Mouse (Mus musculus) intestine, postnatal 0 days (tissue): ENCODE results near the gene Gm266. TPM values are rescaled to one million over a fixed set of nuclear protein-coding genes. Genes with fewer than 3 reads are reported as not detected.

Experiments used
- ATAC-seq: fragments of 200-750 bp; cut with Nextera tagmentation; 2 replicates; pipeline ENCODE4 v1.8.0; 2017; ENCODE audit warnings: mild to moderate bottlenecking, moderate TSS enrichment, moderate library complexity
- H3K27ac ChIP-seq: fragments of 300-500 bp; sonication (generic); 2 replicates; pipeline ENCODE4 v1.5.1; 2014; ENCODE audit warnings: mild to moderate bottlenecking, low read depth, low read length, moderate library complexity
- H3K27me3 ChIP-seq: fragments of 300-500 bp; sonication (generic); replicated peaks from 2 replicates; pipeline ENCODE4 v1.6.1; 2014; ENCODE audit warnings: low read length, mixed read lengths; ENCODE audit not compliant: control insufficient read depth, insufficient read depth
- H3K36me3 ChIP-seq: fragments of 300-500 bp; sonication (generic); 2 replicates; pipeline ENCODE4 v1.6.1; 2014; ENCODE audit warnings: mild to moderate bottlenecking, moderate library complexity; ENCODE audit not compliant: control insufficient read depth, insufficient read depth
- H3K4me1 ChIP-seq: fragments of 300-500 bp; sonication (generic); replicated peaks from 2 replicates; pipeline ENCODE4 v1.6.1; 2014; ENCODE audit warnings: antibody characterized with exemption, low read length, mixed read lengths; ENCODE audit not compliant: control insufficient read depth, insufficient read depth
- H3K4me2 ChIP-seq: fragments of 300-500 bp; sonication (generic); replicated peaks from 2 replicates; pipeline ENCODE4 v1.6.1; 2014; ENCODE audit warnings: low read depth, mild to moderate bottlenecking, moderate library complexity
- H3K4me3 ChIP-seq: fragments of 300-500 bp; sonication (generic); 2 replicates; pipeline ENCODE4 v1.5.1; 2014; ENCODE audit warnings: low read depth, low read length
- H3K9ac ChIP-seq: fragments of 300-500 bp; sonication (generic); 2 replicates; pipeline ENCODE4 v1.6.1; 2014; ENCODE audit warnings: mild to moderate bottlenecking, low read depth, low read length
- H3K9me3 ChIP-seq: fragments of 300-500 bp; sonication (generic); 2 replicates; pipeline ENCODE4 v1.6.1; 2016; ENCODE audit warnings: mixed run types; ENCODE audit not compliant: control insufficient read depth
- CTCF ChIP-seq: sonication (generic); IDR thresholded peaks from 2 replicates; pipeline ENCODE4 v1.5.1; 2016; ENCODE audit warnings: low read depth, mild to moderate bottlenecking, control low read depth, antibody characterized with exemption, moderate library complexity
- WGBS: fragments of 180-500 bp; shearing (Covaris S2); extraction: QIAGEN DNeasy Blood & Tissue Kit; methylation state at CpG from one replicate; pipeline ENCODE4 v1.1.7; 2014; 5-methylcytosine and 5-hydroxymethylcytosine counted together
- polyA plus RNA-seq: library from polyadenylated mRNA; unstranded; fragments of >200 nt; fragmentation: Nextera tagmentation; extraction: Ambion mirVana; gene quantifications from 2 replicates; pipeline ENCODE4 v1.2.1, GENCODE M21; 2015

Gm266 gene
- polyA plus RNA-seq, 1 experiment from 2014 or later: 8.6 TPM

- no peak overlapping the region for H3K9ac ChIP-seq
- 60% methylated on average over 8 of the region's 8 CpGs for WGBS
- H3K4me1 ChIP-seq: no peaks in the 10 kb centered on the region
- H3K4me2 ChIP-seq: no peak overlapping the region
- H3K27me3 ChIP-seq: 0 out of 2 replicates have a peak, but pooled peaks cover 3% of the 10 kb centered on the region
- TF ChIP-seq CTCF: peak; percentile 37; the same call in 1 of the 2 replicates
- no peak overlapping the region for H3K4me3 ChIP-seq
- ATAC-seq: no peak
- no peak overlapping the region for H3K27ac ChIP-seq
- no peaks in the 10 kb centered on the region for H3K36me3 ChIP-seq
- no peaks in the 10 kb centered on the region for H3K9me3 ChIP-seq
These were observed 10.6 kb downstream of the Gm266 start for GRCm38 (mm10) chr12:111474893-111475643.

- no peaks in the 10 kb centered on the region for H3K4me1 ChIP-seq
- no peak for ATAC-seq
- H3K36me3 ChIP-seq: no peaks in the 10 kb centered on the region
- WGBS: 97% methylated on average over 3 of the region's 3 CpGs
- H3K4me3 ChIP-seq: no peak overlapping the region
- H3K9ac ChIP-seq: no peak overlapping the region
- H3K9me3 ChIP-seq: no peaks in the 10 kb centered on the region
- TF ChIP-seq CTCF: no peak
- no peak overlapping the region for H3K27ac ChIP-seq
- no peak overlapping the region for H3K4me2 ChIP-seq
- H3K27me3 ChIP-seq: peaks cover 3% of the 10 kb centered on the region; the same call in 1 of the 2 replicates
These were observed 11.2 kb downstream of the Gm266 start for GRCm38 (mm10) chr12:111474384-111474783.

GRCm38 (mm10) chr12:111472886-111473285 is 12.7 kb downstream of the Gm266 start:
- Histone ChIP-seq H3K4me1 (no peaks in the 10 kb centered on the region), H3K27me3 (peaks cover 10% of the 10 kb centered on the region; the same call in 1 of the 2 replicates), H3K36me3 (no peaks in the 10 kb centered on the region), H3K4me2 (no peak overlapping the region), H3K9ac (no peak overlapping the region), H3K27ac (no peak overlapping the region), H3K4me3 (no peak overlapping the region), H3K9me3 (no peaks in the 10 kb centered on the region)
- no peak for TF ChIP-seq CTCF
- no peak for ATAC-seq
- 78% methylated on average over 5 of the region's 5 CpGs for WGBS

GRCm38 (mm10) chr12:111471721-111472120 is 13.9 kb downstream of the Gm266 start:
- H3K4me1 ChIP-seq: no peaks in the 10 kb centered on the region
- H3K36me3 ChIP-seq: no peaks in the 10 kb centered on the region
- H3K4me2 ChIP-seq: no peak overlapping the region
- no peak overlapping the region for H3K27ac ChIP-seq
- H3K9ac ChIP-seq: no peak overlapping the region
- H3K4me3 ChIP-seq: no peak overlapping the region
- WGBS: 64% methylated on average over 3 of the region's 3 CpGs
- no peaks in the 10 kb centered on the region for H3K9me3 ChIP-seq
- peaks cover 10% of the 10 kb centered on the region; the same call in 1 of the 2 replicates for H3K27me3 ChIP-seq
- TF ChIP-seq CTCF: no peak
- ATAC-seq: no peak

GRCm38 (mm10) chr12:111471119-111471518 is 14.5 kb downstream of the Gm266 start:
- Histone ChIP-seq H3K27me3 (peaks cover 10% of the 10 kb centered on the region; the same call in 1 of the 2 replicates), H3K4me3 (no peak overlapping the region), H3K4me2 (no peak overlapping the region), H3K4me1 (no peaks in the 10 kb centered on the region), H3K27ac (no peak overlapping the region), H3K9me3 (no peaks in the 10 kb centered on the region), H3K36me3 (no peaks in the 10 kb centered on the region), H3K9ac (no peak overlapping the region)
- ATAC-seq: no peak
- no peak for TF ChIP-seq CTCF
- WGBS: 49% methylated on average over 1 of the region's 1 CpGs

- H3K4me3 ChIP-seq: no peak overlapping the region
- H3K27ac ChIP-seq: no peak overlapping the region
- no peaks in the 10 kb centered on the region for H3K4me1 ChIP-seq
- no peak for ATAC-seq
- 11% methylated on average over 8 of the region's 8 CpGs for WGBS
- no peaks in the 10 kb centered on the region for H3K9me3 ChIP-seq
- H3K9ac ChIP-seq: no peak overlapping the region
- H3K36me3 ChIP-seq: no peaks in the 10 kb centered on the region
- peaks cover 10% of the 10 kb centered on the region; the same call in 1 of the 2 replicates for H3K27me3 ChIP-seq
- TF ChIP-seq CTCF: peak; percentile 90
- H3K4me2 ChIP-seq: no peak overlapping the region
These were observed 16.1 kb downstream of the Gm266 start for GRCm38 (mm10) chr12:111469507-111469906.
